Mouse (Mus musculus): ENCODE data around the gene Neurod1. TPM values are rescaled to one million over a fixed set of nuclear protein-coding genes. Genes with fewer than 3 reads are reported as not detected.

The Neurod1 gene
- total and polyA plus RNA-seq, 3 experiments: not detected

- no peak for TF ChIP-seq MEF2A (IDR thresholded peaks at IDR 0.05; ENCODE audit: extremely low read depth, insufficient replicate concordance, low read depth, low read length, poor library complexity, severe bottlenecking)
Observed at GRCm38 (mm10) chr2:79414505-79414904, 42.0 kb downstream of the Neurod1 start (continued).

- TF ChIP-seq NELFE (IDR thresholded peaks at IDR 0.05; ENCODE audit: low read depth, low read length) (no peak), CTCF (IDR thresholded peaks at IDR 0.05 in 2 of 3, conservative IDR thresholded peaks at IDR 0.05 in 1 of 3; ENCODE audit: control insufficient read depth in 1 of 3, insufficient read depth in 1 of 3, low read depth in 2 of 3, low read length in 3 of 3, poor library complexity in 1 of 3, severe bottlenecking in 1 of 3) (no peak), GABPA (IDR thresholded peaks at IDR 0.05; ENCODE audit: low read depth, low read length) (no peak), CHD2 (IDR thresholded peaks at IDR 0.05; ENCODE audit: low read length) (no peak), POLR2A (IDR thresholded peaks at IDR 0.05; ENCODE audit: control insufficient read depth in 1 of 2, insufficient read depth in 1 of 2, low read depth in 1 of 2, low read length in 2 of 2, poor library complexity in 1 of 2) (no peak), ZNF384 (IDR thresholded peaks at IDR 0.05; ENCODE audit: low read depth, low read length) (no peak), MAZ (IDR thresholded peaks at IDR 0.05; ENCODE audit: low read depth, low read length) (no peak), ETS1 (IDR thresholded peaks at IDR 0.05; ENCODE audit: low read depth, low read length) (no peak), CHD1 (IDR thresholded peaks at IDR 0.05; ENCODE audit: low read depth, low read length) (no peak), TAL1 (IDR thresholded peaks at IDR 0.05; ENCODE audit: low read length) (no peak), KAT2A (conservative IDR thresholded peaks at IDR 0.05; ENCODE audit: low read depth, low read length) (no peak)
- Histone ChIP-seq H3K4me1 (ENCODE audit: control insufficient read depth in 1 of 2, insufficient read depth in 2 of 2, low read length in 2 of 2) (no peaks in the 10 kb centered on the region), H3K79me2 (ENCODE audit: control insufficient read depth, insufficient read depth, low read length, poor library complexity) (no peaks in the 10 kb centered on the region), H3K4me3 (ENCODE audit: control insufficient read depth in 1 of 2, insufficient read depth in 1 of 2, low read depth in 2 of 2, low read length in 2 of 2) (no peak overlapping the region), H3K27ac (ENCODE audit: control insufficient read depth, low read depth, low read length) (no peak overlapping the region), H3K27me3 (ENCODE audit: control insufficient read depth in 1 of 2, insufficient read depth in 2 of 2, low read length in 2 of 2) (peaks cover 5% of the 10 kb centered on the region in 2 experiments), H3K9me3 (replicated peaks; ENCODE audit: insufficient read depth, low read length) (no peaks in the 10 kb centered on the region), H3K9ac (ENCODE audit: control insufficient read depth, low read depth, low read length, poor library complexity, severe bottlenecking) (no peak overlapping the region), H3K36me3 (ENCODE audit: control insufficient read depth in 1 of 2, insufficient read depth in 2 of 2, low read length in 2 of 2) (no peaks in the 10 kb centered on the region)
- DNase-seq (ENCODE audit: low read depth, low spot score): no peak
Observed at GRCm38 (mm10) chr2:79410903-79411255, 45.7 kb downstream of the Neurod1 start.

- Histone ChIP-seq H3K27me3 (ENCODE audit: control insufficient read depth in 1 of 2, insufficient read depth in 2 of 2, low read length in 2 of 2) (peaks cover 3 to 5% of the 10 kb centered on the region in 2 experiments), H3K79me2 (ENCODE audit: control insufficient read depth, insufficient read depth, low read length, poor library complexity) (no peaks in the 10 kb centered on the region), H3K4me1 (ENCODE audit: control insufficient read depth in 1 of 2, insufficient read depth in 2 of 2, low read length in 2 of 2) (no peaks in the 10 kb centered on the region), H3K27ac (ENCODE audit: control insufficient read depth, low read depth, low read length) (no peak overlapping the region), H3K4me3 (ENCODE audit: control insufficient read depth in 1 of 2, insufficient read depth in 1 of 2, low read depth in 2 of 2, low read length in 2 of 2) (no peak overlapping the region), H3K36me3 (ENCODE audit: control insufficient read depth in 1 of 2, insufficient read depth in 2 of 2, low read length in 2 of 2) (no peaks in the 10 kb centered on the region), H3K9ac (ENCODE audit: control insufficient read depth, low read depth, low read length, poor library complexity, severe bottlenecking) (no peak overlapping the region), H3K9me3 (replicated peaks; ENCODE audit: insufficient read depth, low read length) (no peaks in the 10 kb centered on the region)
- DNase-seq (ENCODE audit: low read depth, low spot score): no peak
- TF ChIP-seq UBTF (IDR thresholded peaks at IDR 0.05; ENCODE audit: borderline replicate concordance, insufficient read depth, low read depth, low read length) (no peak), CTCF (IDR thresholded peaks at IDR 0.05 in 2 of 3, conservative IDR thresholded peaks at IDR 0.05 in 1 of 3; ENCODE audit: control insufficient read depth in 1 of 3, insufficient read depth in 1 of 3, low read depth in 2 of 3, low read length in 3 of 3, poor library complexity in 1 of 3, severe bottlenecking in 1 of 3) (no peak), RCOR1 (IDR thresholded peaks at IDR 0.05; ENCODE audit: low read depth, low read length) (no peak)
Observed at GRCm38 (mm10) chr2:79410247-79410902, 46.2 kb downstream of the Neurod1 start.
